Mouse (Mus musculus) hindbrain, embryonic 13.5 days (tissue): ENCODE data around the gene Rora. TPM values are rescaled to one million over a fixed set of nuclear protein-coding genes. Genes with fewer than 3 reads are reported as not detected.

ENCODE experiments used
- ATAC-seq: fragments of 200-750 bp; cut with Nextera tagmentation; 2 replicates; pipeline ENCODE4 v1.8.0; 2017; ENCODE audit warnings: moderate TSS enrichment; ENCODE audit not compliant: low FRiP score
- H3K27ac ChIP-seq: fragments of 300-500 bp; sonication (generic); 2 replicates; pipeline ENCODE4 v1.5.1; 2015; ENCODE audit warnings: inconsistent platforms, mild to moderate bottlenecking, moderate library complexity
- H3K27me3 ChIP-seq: fragments of 300-500 bp; sonication (generic); 2 replicates; pipeline ENCODE4 v1.6.1; 2015; ENCODE audit warnings: mild to moderate bottlenecking, inconsistent platforms
- H3K36me3 ChIP-seq: fragments of 300-500 bp; sonication (generic); 2 replicates; pipeline ENCODE4 v1.6.1; 2015; ENCODE audit warnings: mild to moderate bottlenecking, inconsistent platforms
- H3K4me1 ChIP-seq: fragments of 300-500 bp; sonication (generic); replicated peaks from 2 replicates; pipeline ENCODE4 v1.6.1; 2015; ENCODE audit warnings: inconsistent platforms
- H3K4me2 ChIP-seq: fragments of 300-500 bp; sonication (generic); 2 replicates; pipeline ENCODE4 v1.6.1; 2015; ENCODE audit warnings: inconsistent platforms, mild to moderate bottlenecking, moderate library complexity
- H3K4me3 ChIP-seq: fragments of 300-500 bp; sonication (generic); 2 replicates; pipeline ENCODE4 v1.5.1; 2015; ENCODE audit warnings: mild to moderate bottlenecking, inconsistent platforms
- H3K9ac ChIP-seq: fragments of 300-500 bp; sonication (generic); 2 replicates; pipeline ENCODE4 v1.6.1; 2015; ENCODE audit warnings: mild to moderate bottlenecking, inconsistent platforms
- H3K9me3 ChIP-seq: fragments of 300-500 bp; sonication (generic); 2 replicates; pipeline ENCODE4 v1.6.1; 2016; ENCODE audit warnings: inconsistent platforms
- WGBS: fragments of 180-500 bp; shearing (Covaris S2); methylation state at CpG from one replicate; pipeline ENCODE4 v1.1.7; 2015; 5-methylcytosine and 5-hydroxymethylcytosine counted together
- polyA plus RNA-seq: library from polyadenylated mRNA; unstranded; fragments of >200 nt; fragmentation: Nextera tagmentation; extraction: Ambion mirVana; gene quantifications from 2 replicates; pipeline ENCODE4 v1.2.1, GENCODE M21; 2015

Gene Rora
- polyA plus RNA-seq, 1 experiment from 2014 or later = 25.0 TPM

DNA sequence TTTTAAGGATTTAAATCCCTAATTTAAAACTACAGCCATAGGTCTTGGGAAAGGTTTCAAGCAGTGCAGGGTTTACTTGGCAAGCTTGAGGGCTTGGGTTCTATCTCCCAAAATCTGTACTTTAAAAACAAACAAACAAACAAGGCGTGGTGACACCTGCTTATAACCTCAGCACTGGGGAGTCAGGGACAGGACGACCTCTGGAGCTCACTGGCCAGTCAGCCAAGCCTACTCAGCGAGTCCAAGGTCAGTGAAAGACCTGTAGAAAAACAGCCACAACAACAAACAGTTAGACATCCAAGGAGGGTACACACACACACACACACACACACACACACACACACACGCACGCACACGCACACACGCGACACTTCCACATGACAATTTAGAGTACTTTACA, 538.9 kb downstream of the Rora start:
- Histone ChIP-seq H3K27ac (no peak overlapping the region), H3K4me2 (no peak overlapping the region), H3K4me3 (no peak overlapping the region), H3K36me3 (no peaks in the 10 kb centered on the region), H3K9me3 (no peaks in the 10 kb centered on the region), H3K27me3 (no peaks in the 10 kb centered on the region), H3K4me1 (no peaks in the 10 kb centered on the region), H3K9ac (no peak overlapping the region)
- 91% methylated on average over 8 of the region's 8 CpGs for WGBS
- ATAC-seq = no peak

DNA sequence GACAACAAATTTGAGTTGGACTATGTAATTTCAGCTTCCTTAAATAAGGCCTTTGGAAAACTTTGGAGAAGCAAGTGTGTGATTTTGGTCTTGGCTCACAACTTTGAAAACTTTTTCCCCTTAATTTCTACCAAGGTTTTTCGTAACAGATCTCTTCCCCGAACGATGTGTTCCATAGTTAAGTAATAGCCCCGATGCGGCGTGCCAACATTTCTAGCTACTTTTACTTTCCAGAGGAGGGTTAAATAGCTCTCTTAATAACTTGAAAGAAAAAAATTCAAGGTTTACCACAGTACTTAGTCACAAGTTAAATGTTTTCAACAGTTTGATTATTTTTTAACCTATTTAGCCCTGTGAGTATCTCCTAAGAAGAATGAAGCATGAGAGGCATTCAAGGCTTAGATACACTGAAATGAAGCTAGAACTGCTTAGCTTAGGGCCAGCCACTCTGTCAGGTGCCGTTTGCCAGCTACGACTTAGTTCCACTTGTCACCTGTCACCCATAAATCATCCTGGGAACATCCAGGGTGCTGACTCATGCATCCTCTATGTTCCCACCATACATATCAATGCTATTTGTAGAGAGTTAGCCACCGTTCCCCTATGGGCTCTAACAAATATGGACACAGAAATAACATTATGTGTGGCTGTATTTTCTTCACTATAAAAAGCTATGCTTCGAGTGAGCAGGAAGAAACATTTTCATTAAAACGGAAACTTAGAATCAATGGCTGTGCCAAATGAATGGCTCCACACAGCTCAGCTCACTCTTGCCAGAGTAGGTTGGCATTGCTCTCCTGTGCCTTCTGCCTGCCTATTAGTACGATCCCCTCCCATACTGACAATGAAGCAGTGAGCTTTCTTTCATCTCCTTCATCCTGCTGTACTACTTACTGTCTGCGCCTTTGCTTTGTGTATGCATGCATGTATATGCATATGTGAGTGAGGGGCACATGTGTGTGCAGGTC, 541.3 kb downstream of the Rora start:
- ATAC-seq = no peak

DNA sequence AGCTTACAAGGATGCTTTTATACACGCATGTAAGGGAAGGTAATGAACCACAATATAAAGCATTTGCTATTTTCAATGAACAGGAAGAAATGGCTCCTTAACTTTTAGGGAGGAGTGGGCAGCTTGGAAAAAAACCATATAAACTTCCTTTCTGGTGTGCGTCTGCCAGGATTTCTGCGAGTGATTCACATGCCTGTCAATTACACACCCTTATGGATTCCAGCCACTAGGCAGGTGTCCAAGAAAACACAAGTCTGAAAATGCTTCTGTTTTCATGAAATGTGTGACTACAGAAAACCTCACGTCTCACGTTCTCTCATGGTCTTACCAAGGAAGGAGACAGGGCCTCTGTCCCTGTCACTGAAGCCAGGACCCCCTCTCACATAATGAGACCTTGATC, 560.2 kb downstream of the Rora start:
- WGBS = 74% methylated on average over 5 of the region's 5 CpGs
- H3K9ac ChIP-seq = no peak overlapping the region
- H3K9me3 ChIP-seq = no peaks in the 10 kb centered on the region
- H3K27ac ChIP-seq = no peak overlapping the region
- no peaks in the 10 kb centered on the region for H3K27me3 ChIP-seq
- ATAC-seq = no peak
- no peak overlapping the region for H3K4me2 ChIP-seq
- H3K4me3 ChIP-seq = no peak overlapping the region
- H3K36me3 ChIP-seq = no peaks in the 10 kb centered on the region
- peaks cover 21% of the 10 kb centered on the region for H3K4me1 ChIP-seq

More for the DNA sequence above, 541.3 kb downstream of the Rora start:
- H3K27me3 ChIP-seq = no peaks in the 10 kb centered on the region
- WGBS = 86% methylated on average over 13 of the region's 13 CpGs
- no peak overlapping the region for H3K27ac ChIP-seq
- H3K9ac ChIP-seq = no peak overlapping the region
- no peak overlapping the region for H3K4me2 ChIP-seq
- H3K4me3 ChIP-seq = no peak overlapping the region
- H3K36me3 ChIP-seq = no peaks in the 10 kb centered on the region
- H3K9me3 ChIP-seq = no peaks in the 10 kb centered on the region
- no peaks in the 10 kb centered on the region for H3K4me1 ChIP-seq

DNA sequence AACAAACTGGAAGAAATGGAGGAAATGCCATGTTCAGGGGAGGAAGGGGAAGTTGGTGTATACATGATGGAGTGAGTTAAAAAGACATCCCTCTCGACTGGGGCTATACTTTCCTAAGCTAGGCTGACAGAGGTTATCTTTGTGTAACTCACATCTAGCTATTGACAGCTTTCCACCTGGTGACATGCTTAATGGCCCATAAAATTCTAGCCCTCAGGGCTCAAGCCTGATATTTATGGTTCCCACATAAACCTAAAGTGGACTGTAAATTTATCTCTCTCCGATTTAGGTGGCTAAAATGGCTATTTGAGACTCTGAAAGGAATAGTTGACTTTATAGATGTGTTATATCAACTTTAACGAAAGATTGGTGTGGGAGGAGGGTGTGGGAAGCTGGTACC, 571.3 kb downstream of the Rora start:
- no peaks in the 10 kb centered on the region for H3K4me1 ChIP-seq
- no peak overlapping the region for H3K9ac ChIP-seq
- WGBS = 58% methylated on average over 3 of the region's 3 CpGs
- H3K4me2 ChIP-seq = no peak overlapping the region
- no peaks in the 10 kb centered on the region for H3K9me3 ChIP-seq
- no peak overlapping the region for H3K27ac ChIP-seq
- no peaks in the 10 kb centered on the region for H3K36me3 ChIP-seq
- no peaks in the 10 kb centered on the region for H3K27me3 ChIP-seq
- no peak overlapping the region for H3K4me3 ChIP-seq
- no peak for ATAC-seq

DNA sequence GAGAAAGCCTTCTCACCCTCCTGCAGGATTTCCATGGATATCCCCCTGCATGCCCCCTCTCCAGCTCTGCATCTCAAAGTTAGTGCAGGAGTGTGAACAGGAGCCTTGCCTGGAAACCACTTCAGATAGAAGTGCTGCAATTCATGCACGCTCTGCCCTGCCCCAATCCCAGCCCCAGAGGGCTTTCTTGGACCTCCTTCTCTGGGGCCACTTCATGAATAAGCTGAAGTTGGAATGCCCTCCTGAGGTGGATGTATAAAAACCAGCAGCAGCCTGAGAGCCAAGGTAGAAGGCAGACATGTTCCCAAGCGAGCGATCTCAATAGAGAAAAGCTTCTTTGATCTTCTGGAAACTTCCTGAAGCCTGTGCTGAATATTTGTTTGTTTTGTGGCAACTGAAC, 572.8 kb downstream of the Rora start:
- WGBS = 47% methylated on average over 3 of the region's 3 CpGs
- no peak for ATAC-seq

DNA sequence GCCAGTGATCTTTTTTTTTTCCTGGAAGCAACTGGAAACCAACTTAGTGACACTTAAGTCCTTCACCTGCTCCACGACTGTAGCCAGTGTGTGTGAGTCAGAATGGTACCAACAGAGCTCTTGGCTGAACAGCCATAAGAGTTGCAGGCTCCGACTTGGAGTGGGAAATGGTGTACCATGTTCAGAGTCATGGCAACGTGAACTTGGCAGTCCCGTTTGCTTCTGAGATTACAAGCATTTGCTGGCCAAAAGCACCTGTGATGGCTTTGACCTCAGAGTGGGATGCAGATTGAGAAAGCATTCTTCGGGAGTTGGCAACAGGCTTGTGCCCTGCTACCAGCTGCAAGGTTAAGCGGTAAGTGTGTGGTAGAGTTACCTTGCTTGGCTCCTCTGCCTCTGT, 574.2 kb downstream of the Rora start:
- H3K9ac ChIP-seq = no peak overlapping the region
- H3K9me3 ChIP-seq = no peaks in the 10 kb centered on the region
- H3K4me3 ChIP-seq = no peak overlapping the region
- H3K4me2 ChIP-seq = no peak overlapping the region
- 91% methylated on average over 6 of the region's 6 CpGs for WGBS
- H3K27ac ChIP-seq = no peak overlapping the region
- H3K27me3 ChIP-seq = no peaks in the 10 kb centered on the region
- H3K4me1 ChIP-seq = no peaks in the 10 kb centered on the region
- no peak for ATAC-seq
- no peaks in the 10 kb centered on the region for H3K36me3 ChIP-seq

More for the DNA sequence above, 572.8 kb downstream of the Rora start:
- Histone ChIP-seq H3K4me3 (no peak overlapping the region), H3K27me3 (no peaks in the 10 kb centered on the region), H3K4me2 (no peak overlapping the region), H3K9me3 (no peaks in the 10 kb centered on the region), H3K9ac (no peak overlapping the region), H3K4me1 (no peaks in the 10 kb centered on the region), H3K36me3 (no peaks in the 10 kb centered on the region), H3K27ac (no peak overlapping the region)

DNA sequence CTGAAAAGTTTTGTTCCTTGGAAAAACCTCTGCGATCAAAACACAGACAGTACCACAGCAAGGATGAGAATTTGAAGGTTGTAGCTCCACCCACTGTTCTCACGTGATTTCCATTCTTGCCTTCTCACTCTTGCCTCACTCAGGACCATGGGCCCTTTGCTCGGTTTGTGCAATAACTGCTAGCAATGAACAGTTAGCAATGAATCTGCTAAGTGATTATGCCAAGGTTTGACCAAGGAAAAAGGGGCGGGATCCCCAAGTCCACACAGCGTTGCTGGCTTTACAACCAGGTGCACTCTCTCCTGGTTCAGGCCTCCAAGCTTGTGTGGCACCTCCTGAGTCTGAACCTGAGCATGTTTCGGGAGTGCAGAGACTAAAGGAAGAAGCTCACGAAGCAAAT, 576.3 kb downstream of the Rora start:
- Histone ChIP-seq H3K4me1 (0 out of 2 replicates have a peak, but pooled peaks cover 6% of the 10 kb centered on the region), H3K9ac (no peak overlapping the region), H3K9me3 (no peaks in the 10 kb centered on the region), H3K27ac (no peak overlapping the region), H3K36me3 (no peaks in the 10 kb centered on the region), H3K27me3 (no peaks in the 10 kb centered on the region), H3K4me2 (no peak overlapping the region), H3K4me3 (no peak overlapping the region)
- WGBS = 90% methylated on average over 7 of the region's 7 CpGs
- no peak for ATAC-seq

DNA sequence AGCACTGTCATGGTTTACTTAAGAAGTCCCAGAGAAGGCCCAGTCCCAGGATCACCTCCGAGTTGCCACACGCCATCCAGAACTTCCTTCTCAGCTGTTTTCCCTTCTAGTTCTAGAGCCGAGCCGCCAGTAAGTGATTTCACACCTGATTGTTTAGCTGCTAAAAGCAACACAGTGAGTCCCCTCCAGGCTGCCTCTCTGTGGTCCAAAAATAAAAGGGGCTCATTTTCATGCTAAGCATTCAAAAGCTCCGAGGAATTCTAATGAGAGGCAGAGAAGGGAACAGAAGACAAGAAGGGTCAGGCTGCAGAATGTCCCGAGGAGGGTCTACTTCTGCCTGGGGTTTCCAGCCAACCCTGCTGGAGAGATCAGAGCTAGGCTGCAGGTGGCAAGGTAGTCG, 580.9 kb downstream of the Rora start:
- H3K27me3 ChIP-seq = no peaks in the 10 kb centered on the region
- WGBS = 8% methylated on average over 7 of the region's 7 CpGs
- no peaks in the 10 kb centered on the region for H3K9me3 ChIP-seq

DNA sequence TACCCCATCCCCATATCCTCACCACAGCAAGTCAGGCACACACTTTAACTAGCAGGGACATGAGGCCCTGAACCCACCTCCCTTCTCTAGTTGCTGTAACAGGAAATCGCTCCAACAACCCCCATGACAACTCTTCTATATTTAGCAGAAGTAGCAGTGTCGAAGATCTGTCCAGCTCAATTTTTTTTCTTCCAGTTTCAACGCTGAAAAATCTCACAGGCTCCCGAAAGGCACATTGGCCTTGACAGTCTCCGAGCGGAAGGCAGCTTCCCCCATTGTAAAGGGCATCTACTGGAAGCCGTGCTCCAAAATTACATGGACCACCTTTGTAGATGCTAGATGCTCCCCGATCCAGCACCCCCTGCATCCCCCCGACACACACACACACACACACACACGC, 583.7 kb downstream of the Rora start:
- Histone ChIP-seq H3K4me2 (no peak overlapping the region), H3K27ac (no peak overlapping the region), H3K27me3 (no peaks in the 10 kb centered on the region), H3K9ac (no peak overlapping the region), H3K9me3 (no peaks in the 10 kb centered on the region), H3K4me3 (no peak overlapping the region), H3K4me1 (peaks cover 11% of the 10 kb centered on the region), H3K36me3 (no peaks in the 10 kb centered on the region)
- ATAC-seq = no peak
- 81% methylated on average over 10 of the region's 10 CpGs for WGBS

More for the DNA sequence above, 580.9 kb downstream of the Rora start:
- Histone ChIP-seq H3K9ac (no peak overlapping the region), H3K4me2 (no peak overlapping the region), H3K4me3 (no peak overlapping the region), H3K4me1 (peaks cover 10% of the 10 kb centered on the region; the same call in 1 of the 2 replicates), H3K27ac (no peak overlapping the region), H3K36me3 (no peaks in the 10 kb centered on the region)
- ATAC-seq = no peak

DNA sequence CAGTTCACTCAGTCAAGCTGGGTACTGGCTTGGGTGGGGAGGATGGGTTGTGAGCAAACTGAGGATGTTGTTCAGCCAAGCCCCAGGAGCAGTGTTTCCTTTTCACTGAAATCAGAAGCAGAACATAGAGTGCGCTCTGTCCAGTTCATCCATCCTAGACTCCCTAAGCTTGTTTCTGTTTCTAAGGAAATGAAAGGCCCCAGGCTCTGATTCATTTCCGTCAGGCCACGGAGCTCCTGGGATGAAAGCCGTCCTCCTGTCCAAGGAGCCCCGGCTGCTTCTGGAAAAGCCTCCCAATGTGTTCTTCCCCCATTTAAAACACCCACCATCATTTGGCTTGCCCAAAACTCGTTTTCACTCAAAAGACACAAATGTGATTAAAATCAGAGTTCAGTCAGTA, 589.0 kb downstream of the Rora start:
- Histone ChIP-seq H3K4me3 (no peak overlapping the region), H3K27ac (no peak overlapping the region), H3K9ac (no peak overlapping the region), H3K4me1 (peaks cover 21% of the 10 kb centered on the region), H3K27me3 (no peaks in the 10 kb centered on the region), H3K4me2 (no peak overlapping the region), H3K36me3 (no peaks in the 10 kb centered on the region), H3K9me3 (no peaks in the 10 kb centered on the region)
- 52% methylated on average over 6 of the region's 6 CpGs for WGBS
- ATAC-seq = no peak

DNA sequence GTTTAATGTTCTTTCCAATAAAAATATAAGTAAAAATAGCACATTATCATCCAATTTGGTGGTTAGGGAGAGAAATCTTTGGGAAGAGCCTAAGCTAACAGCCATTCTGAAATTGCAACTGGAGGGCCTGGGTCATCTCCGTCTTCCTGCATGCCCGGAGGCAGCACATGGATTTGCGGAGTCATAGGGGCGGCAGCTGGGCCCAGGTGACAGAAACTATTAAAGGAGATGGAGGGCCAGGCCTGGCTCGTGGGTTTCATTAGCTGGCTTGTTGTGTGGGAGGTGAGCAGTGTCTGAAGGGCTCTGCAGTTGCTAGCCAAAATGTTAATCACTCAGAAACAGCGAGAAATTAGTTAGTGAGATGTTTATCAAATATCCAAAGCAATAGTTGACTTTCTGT, 590.0 kb downstream of the Rora start:
- no peaks in the 10 kb centered on the region for H3K36me3 ChIP-seq
- 32% methylated on average over 6 of the region's 6 CpGs for WGBS
- no peak overlapping the region for H3K27ac ChIP-seq
- H3K9ac ChIP-seq = no peak overlapping the region
- no peaks in the 10 kb centered on the region for H3K27me3 ChIP-seq
- H3K9me3 ChIP-seq = no peaks in the 10 kb centered on the region
- peaks cover 18% of the 10 kb centered on the region for H3K4me1 ChIP-seq
- no peak overlapping the region for H3K4me3 ChIP-seq
- H3K4me2 ChIP-seq = no peak overlapping the region
- no peak for ATAC-seq

DNA sequence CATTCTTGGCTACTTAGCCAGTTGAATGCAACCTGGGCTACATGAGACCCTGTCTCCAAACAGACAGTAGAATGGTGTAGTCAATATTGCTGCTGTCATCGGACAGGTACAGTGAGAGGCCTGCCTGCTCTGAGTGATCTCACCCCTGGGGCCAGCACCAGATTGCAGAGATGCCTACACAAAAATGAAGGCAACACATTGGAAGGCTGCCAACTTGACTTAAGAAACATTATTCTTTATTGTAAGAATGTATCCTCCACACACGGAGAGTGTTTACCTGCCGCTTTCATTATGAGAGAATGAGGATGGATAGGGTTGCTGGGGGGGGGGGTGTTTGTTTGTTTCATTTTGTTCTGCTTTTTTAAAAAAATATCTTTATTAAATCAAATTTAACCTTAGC, 592.6 kb downstream of the Rora start:
- no peak overlapping the region for H3K4me3 ChIP-seq
- no peaks in the 10 kb centered on the region for H3K36me3 ChIP-seq
- H3K9me3 ChIP-seq = no peaks in the 10 kb centered on the region
- peaks cover 18% of the 10 kb centered on the region for H3K4me1 ChIP-seq
- no peak overlapping the region for H3K27ac ChIP-seq
- 69% methylated on average over 3 of the region's 3 CpGs for WGBS
- ATAC-seq = no peak
- no peaks in the 10 kb centered on the region for H3K27me3 ChIP-seq
- no peak overlapping the region for H3K4me2 ChIP-seq
- no peak overlapping the region for H3K9ac ChIP-seq

DNA sequence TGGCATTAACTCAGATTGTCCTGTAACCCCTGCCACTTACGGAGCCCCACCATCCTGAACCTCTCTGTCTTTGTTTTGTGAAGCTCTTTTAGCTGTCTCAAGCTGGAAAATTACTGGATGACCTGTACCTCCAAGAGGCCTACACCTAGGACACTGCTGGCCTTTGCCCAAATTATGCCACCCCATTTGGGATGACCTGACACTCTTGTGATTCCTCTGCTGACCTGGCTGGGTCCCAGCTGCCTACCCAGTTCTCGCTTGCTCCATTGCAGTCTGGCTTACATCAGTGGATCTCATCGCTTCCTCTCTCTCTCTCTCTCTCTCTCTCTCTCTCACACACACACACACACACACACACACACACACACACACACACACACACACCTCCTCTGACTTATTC, 596.0 kb downstream of the Rora start:
- no peak for ATAC-seq
- H3K27ac ChIP-seq = no peak overlapping the region
- H3K36me3 ChIP-seq = no peaks in the 10 kb centered on the region
- peaks cover 5% of the 10 kb centered on the region for H3K4me1 ChIP-seq
- no peaks in the 10 kb centered on the region for H3K9me3 ChIP-seq
- H3K9ac ChIP-seq = no peak overlapping the region
- H3K4me3 ChIP-seq = no peak overlapping the region
- 91% methylated on average over 3 of the region's 3 CpGs for WGBS
- H3K27me3 ChIP-seq = no peaks in the 10 kb centered on the region
- H3K4me2 ChIP-seq = no peak overlapping the region
